Mouse (Mus musculus): Measurements from ENCODE around the gene D930020B18Rik.

The D930020B18Rik gene

GRCm38 (mm10) chr10:121703619-121704018, 62.2 kb downstream of the D930020B18Rik start:
- no peak for DNase-seq (ENCODE audit: low read depth in 1 of 2, low spot score in 2 of 2)

- DNase-seq (ENCODE audit: low read depth in 1 of 2, low spot score in 2 of 2): no peak
Observed at GRCm38 (mm10) chr10:121704871-121705270, 63.5 kb downstream of the D930020B18Rik start.

- peak; percentile 67 to 72 for DNase-seq (ENCODE audit: low read depth in 1 of 2, low spot score in 2 of 2)
Observed at GRCm38 (mm10) chr10:121705399-121706163, 64.2 kb downstream of the D930020B18Rik start.

GRCm38 (mm10) chr10:121716862-121717261, 75.5 kb downstream of the D930020B18Rik start:
- DNase-seq (ENCODE audit: low read depth in 1 of 2, low spot score in 2 of 2): no peak

GRCm38 (mm10) chr10:121718896-121719585, 77.7 kb downstream of the D930020B18Rik start:
- no peak for DNase-seq (ENCODE audit: low read depth in 1 of 2, low spot score in 2 of 2)

GRCm38 (mm10) chr10:121720701-121721100, 79.3 kb downstream of the D930020B18Rik start:
- no peak for DNase-seq (ENCODE audit: low read depth in 1 of 2, low spot score in 2 of 2)

- no peak for DNase-seq (ENCODE audit: low read depth in 1 of 2, low spot score in 2 of 2)
Observed at GRCm38 (mm10) chr10:121726505-121726904, 85.1 kb downstream of the D930020B18Rik start.

GRCm38 (mm10) chr10:121727151-121727550, 85.8 kb downstream of the D930020B18Rik start:
- no peak for DNase-seq (ENCODE audit: low read depth in 1 of 2, low spot score in 2 of 2)

GRCm38 (mm10) chr10:121728226-121728625, 86.8 kb downstream of the D930020B18Rik start:
- DNase-seq (ENCODE audit: low read depth in 1 of 2, low spot score in 2 of 2): no peak

GRCm38 (mm10) chr10:121731048-121731725, 89.8 kb downstream of the D930020B18Rik start:
- no peak for DNase-seq (ENCODE audit: low read depth in 1 of 2, low spot score in 2 of 2)

- DNase-seq (ENCODE audit: low read depth in 1 of 2, low spot score in 2 of 2): no peak
Observed at GRCm38 (mm10) chr10:121732542-121732941, 91.2 kb downstream of the D930020B18Rik start.

- no peak for DNase-seq (ENCODE audit: low read depth in 1 of 2, low spot score in 2 of 2)
Observed at GRCm38 (mm10) chr10:121737256-121737655, 95.9 kb downstream of the D930020B18Rik start.

- peak; percentile 57 to 79 for DNase-seq (ENCODE audit: low read depth in 1 of 2, low spot score in 2 of 2)
Observed at GRCm38 (mm10) chr10:121739548-121740505, 98.4 kb downstream of the D930020B18Rik start, which contains the start of gene BC048403. BC048403 (plus strand) TSS chr10:121739937.

GRCm38 (mm10) chr10:121742336-121742735, 100.9 kb downstream of the D930020B18Rik start:
- no peak for DNase-seq (ENCODE audit: low read depth in 1 of 2, low spot score in 2 of 2)

All from monocyte, adult 2 months (primary cell).